In the genomic region with DNA sequence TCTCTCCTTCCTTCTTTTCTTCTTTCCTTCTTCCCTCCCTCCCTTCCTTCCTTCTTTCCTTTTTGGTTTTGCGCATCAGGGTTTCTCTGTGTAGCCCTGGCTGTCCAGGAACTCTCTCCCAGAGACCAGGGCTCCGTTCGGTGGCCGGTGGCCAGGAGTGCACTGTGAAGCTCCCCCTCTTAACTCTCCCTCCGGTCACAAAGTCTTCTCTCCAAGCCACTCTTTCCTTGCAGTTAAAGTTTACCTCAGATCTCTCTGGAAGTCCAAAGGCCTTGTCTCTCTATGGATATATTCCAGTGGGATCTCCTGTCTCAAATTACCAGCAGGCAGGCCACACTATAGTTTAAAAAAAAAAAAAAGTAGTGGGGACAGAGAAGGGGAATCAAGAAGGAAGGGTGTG, we compare ENCODE assay signal across 23 mouse cellular contexts. TPM values are rescaled to one million over a fixed set of nuclear protein-coding genes. Genes with fewer than 3 reads are reported as not detected.
"Had no signal": no experiment of that assay in that cellular context is flagged by ENCODE, and none has a peak within 500 bp of the region (broad histone marks: within the 10 kb centered on the region; RNA-seq: fewer than 3 reads in every experiment).

No protein-coding gene starts in this region.

- DNase-seq: left cerebral cortex, postnatal 4 days; lung, embryonic 14.5 days; lung, postnatal 10 days; lung, postnatal 4 days; right cerebral cortex, adult 18-20 months; right cerebral cortex, postnatal 25 days; thymus, postnatal 4 days had no signal

- ATAC-seq: intestine, embryonic 15.5 days; midbrain, embryonic 15.5 days had no signal

- H3K27me3 ChIP-seq: intestine, embryonic 15.5 days; limb, embryonic 13.5 days; midbrain, embryonic 15.5 days; neural tube, embryonic 13.5 days had no signal

- H3K27ac ChIP-seq: intestine, embryonic 15.5 days; limb, embryonic 13.5 days; midbrain, embryonic 10.5 days; midbrain, embryonic 15.5 days; neural tube, embryonic 13.5 days; stomach, postnatal 0 days had no signal

- H3K9me3 ChIP-seq: intestine, embryonic 15.5 days; limb, embryonic 13.5 days; midbrain, embryonic 10.5 days; midbrain, embryonic 15.5 days; neural tube, embryonic 13.5 days had no signal

- H3K4me2 ChIP-seq: intestine, embryonic 15.5 days; limb, embryonic 13.5 days; liver, embryonic 11.5 days; lung, embryonic 14.5 days; midbrain, embryonic 15.5 days; neural tube, embryonic 13.5 days had no signal

- H3K36me3 ChIP-seq: intestine, embryonic 15.5 days; limb, embryonic 13.5 days; midbrain, embryonic 10.5 days; midbrain, embryonic 15.5 days; neural tube, embryonic 13.5 days had no signal

- H3K9ac ChIP-seq: intestine, embryonic 15.5 days; limb, embryonic 13.5 days; lung, embryonic 14.5 days; midbrain, embryonic 15.5 days; neural tube, embryonic 13.5 days had no signal

- H3K4me3 ChIP-seq: intestine, embryonic 15.5 days; limb, embryonic 13.5 days; midbrain, embryonic 10.5 days; midbrain, embryonic 15.5 days; neural tube, embryonic 13.5 days had no signal

RNA-seq across cellular contexts. Expression of a gene that starts 4.2 kb away (rescaled TPM):
- total RNA-seq: layer of hippocampus, adult 8-10 months; layer of hippocampus, postnatal 14 days; left cerebral cortex, adult 18-20 months; left cerebral cortex, postnatal 10 days; left cerebral cortex, postnatal 4 days; megakaryocyte, adult 5-6 weeks; monocyte, adult 5-6 weeks had no signal
- polyA plus RNA-seq: intestine, embryonic 15.5 days; large intestine, adult 2 months; limb, embryonic 13.5 days; liver, embryonic 16.5 days; lung, embryonic 14.5 days; midbrain, embryonic 10.5 days; midbrain, embryonic 15.5 days; neural tube, embryonic 13.5 days; small intestine, adult 2 months; stomach, postnatal 0 days had no signal

RNA-seq across cellular contexts. Expression of a gene that starts 6.9 kb away (rescaled TPM):
- total RNA-seq: layer of hippocampus, adult 8-10 months; layer of hippocampus, postnatal 14 days; left cerebral cortex, adult 18-20 months; left cerebral cortex, postnatal 10 days; left cerebral cortex, postnatal 4 days; monocyte, adult 5-6 weeks had no signal
- polyA plus RNA-seq: large intestine, adult 2 months; liver, embryonic 16.5 days had no signal
